Mouse (Mus musculus) heart, adult 9 months (tissue): ENCODE results near the gene Ice1.

Experiments used
- DNase-seq, 2 experiments: peaks; one replicate each; pipeline ENCODE4 v3.0.0; 2022; ENCODE audit warnings: low spot score in 2 of 2

The Ice1 gene

GRCm38 (mm10) chr13:70637282-70637661 lies at the start of gene Ice1:
Ice1 (minus strand) TSS chr13:70637634.
- no peak for DNase-seq

- DNase-seq, result no peak
These were observed 48.4 kb upstream of the Ice1 start for GRCm38 (mm10) chr13:70685825-70686224.

DNA sequence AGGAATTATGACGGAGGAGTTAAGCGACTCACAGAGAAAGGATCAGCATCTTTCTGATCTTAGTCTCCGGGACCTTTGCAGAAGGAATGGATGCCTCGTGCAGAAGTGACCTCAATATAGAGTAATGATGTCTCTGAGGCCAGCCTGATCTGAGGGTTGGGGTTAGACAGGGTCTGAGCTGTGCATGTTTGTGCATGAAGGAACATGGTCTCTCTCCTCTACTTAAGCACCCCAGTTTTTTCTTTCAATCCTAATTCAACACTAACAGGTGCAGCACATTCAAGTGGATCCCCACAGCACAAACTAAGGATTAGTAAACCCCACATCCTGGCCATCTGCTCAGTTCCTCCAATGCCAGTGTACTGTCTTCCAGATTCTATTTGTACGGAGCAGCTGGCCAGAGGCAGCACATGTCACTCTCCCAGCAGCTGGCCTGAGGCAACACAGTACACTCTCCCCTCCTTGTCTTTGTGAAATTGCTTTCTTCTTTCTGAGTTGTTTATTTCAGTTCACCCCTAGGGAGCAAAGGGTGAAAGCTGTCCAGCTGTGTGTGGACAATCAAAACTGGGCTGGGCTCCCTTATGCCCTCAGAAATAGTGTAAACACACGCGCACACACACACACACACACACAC lies 47.7 kb upstream of the Ice1 start:
- no peak for DNase-seq

GRCm38 (mm10) chr13:70681411-70682183 lies 44.2 kb upstream of the Ice1 start:
- no peak for DNase-seq

DNA sequence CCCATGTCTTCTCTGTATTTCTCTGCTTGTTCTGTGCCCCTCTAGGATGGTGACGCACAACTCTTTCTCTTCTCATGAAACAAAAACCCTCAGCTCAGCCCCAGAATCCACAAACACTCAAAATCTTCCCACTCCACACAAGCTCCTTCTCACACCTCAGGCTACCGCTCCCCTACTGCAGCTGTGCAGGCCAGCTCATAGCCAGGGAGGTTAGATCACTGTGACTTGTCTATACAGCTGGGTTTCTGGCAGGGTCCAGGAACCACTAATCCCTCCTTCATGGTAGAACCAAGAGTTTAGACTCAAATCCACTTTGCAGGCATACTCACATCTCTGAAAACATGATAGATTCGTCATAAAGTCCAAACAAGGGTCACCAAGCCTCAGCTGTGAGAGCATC lies 42.9 kb upstream of the Ice1 start:
- DNase-seq, result no peak

- no peak for DNase-seq
These were observed 40.3 kb upstream of the Ice1 start for GRCm38 (mm10) chr13:70677689-70678088.

GRCm38 (mm10) chr13:70676243-70677183 lies 39.1 kb upstream of the Ice1 start:
- no peak for DNase-seq

- DNase-seq, result no peak
These were observed 37.6 kb upstream of the Ice1 start for GRCm38 (mm10) chr13:70674998-70675397.

DNA sequence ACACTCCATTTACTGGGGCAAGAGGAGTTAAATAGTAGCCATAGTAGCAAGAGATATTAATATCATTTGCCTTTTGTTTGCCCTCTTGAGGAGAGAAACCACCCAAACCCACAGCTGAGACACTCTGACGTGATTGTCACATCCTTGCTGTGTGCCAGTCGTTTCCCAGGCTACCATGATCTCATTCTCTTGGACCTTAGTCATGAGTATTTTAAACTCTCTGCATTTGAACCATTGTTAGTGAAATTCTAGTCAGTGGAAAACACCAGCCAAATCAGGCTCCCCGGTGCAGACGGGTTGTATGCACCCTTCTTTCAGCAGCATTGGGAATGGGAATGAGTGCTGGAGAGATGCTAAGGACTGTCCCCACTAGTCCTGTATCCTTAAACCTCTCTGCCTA lies 32.6 kb upstream of the Ice1 start:
- DNase-seq, result no peak

DNA sequence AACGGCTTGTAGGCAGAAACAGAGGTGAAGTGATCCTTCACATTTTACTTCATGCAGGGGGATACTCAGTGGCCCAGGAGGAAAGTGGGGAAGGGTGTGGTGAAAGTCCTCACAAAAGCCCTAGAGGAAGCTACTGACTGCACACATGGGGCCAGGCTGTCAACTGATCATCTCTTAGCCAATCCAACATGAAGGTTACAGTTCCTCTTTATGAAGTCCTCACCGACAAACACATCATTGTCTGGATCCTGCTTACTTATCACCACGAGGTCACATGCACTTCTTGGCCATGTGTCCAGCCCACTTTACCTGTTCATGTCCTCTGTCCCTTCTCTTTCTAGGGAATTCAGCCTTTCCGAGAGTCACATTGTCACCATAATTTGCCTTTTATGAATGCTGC lies 22.3 kb upstream of the Ice1 start:
- no peak for DNase-seq

GRCm38 (mm10) chr13:70656741-70657140 lies 19.3 kb upstream of the Ice1 start:
- no peak for DNase-seq

- no peak for DNase-seq
These were observed 18.9 kb upstream of the Ice1 start for GRCm38 (mm10) chr13:70656329-70656728.

DNA sequence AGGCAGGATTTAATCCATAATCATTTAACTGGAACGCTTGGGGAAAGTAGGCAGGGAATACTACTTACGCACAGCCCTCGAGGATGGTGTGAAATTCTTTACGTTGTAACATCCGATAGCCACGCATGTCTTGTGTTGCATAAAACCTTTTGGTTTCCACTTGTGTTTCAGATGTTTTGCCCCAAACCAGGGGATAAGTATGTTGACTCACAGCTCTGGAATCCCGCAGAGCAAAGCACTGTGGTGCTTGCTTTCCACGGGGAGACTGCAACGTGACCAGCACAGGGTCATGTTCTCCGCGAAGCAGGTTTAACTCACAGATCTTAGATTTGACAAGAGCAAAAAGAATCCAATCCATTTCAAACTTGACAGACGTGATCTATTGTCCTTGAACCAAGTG lies 18.1 kb upstream of the Ice1 start:
- DNase-seq, result no peak

- peak; percentile 69 to 82 for DNase-seq
These were observed 16.8 kb upstream of the Ice1 start for GRCm38 (mm10) chr13:70654091-70654770.

GRCm38 (mm10) chr13:70653457-70653856 lies 16.0 kb upstream of the Ice1 start:
- DNase-seq, result peak in 1 of 2 experiments; percentile 39

DNA sequence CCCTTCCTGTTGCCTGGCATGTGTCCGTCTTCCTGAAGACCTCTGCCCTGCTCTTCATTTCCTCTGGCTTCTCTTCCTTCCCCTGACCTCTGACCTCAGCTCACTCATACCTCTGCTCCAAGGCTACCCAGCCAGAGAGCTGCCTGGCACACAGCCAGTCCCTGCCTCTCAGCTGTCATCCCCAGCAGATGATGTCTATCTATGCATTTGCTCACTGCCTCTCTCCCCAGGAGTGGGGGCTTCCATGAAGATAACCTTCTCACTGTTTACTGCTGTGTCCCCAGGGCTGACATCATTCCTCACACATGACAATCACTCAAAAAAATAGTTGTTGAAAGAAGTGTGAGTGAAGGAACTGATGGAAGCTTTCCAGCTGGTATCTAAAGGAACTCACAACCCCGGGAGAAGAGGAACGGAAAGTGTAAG lies 12.6 kb upstream of the Ice1 start:
- DNase-seq, result peak in 1 of 2 experiments; percentile 20

DNA sequence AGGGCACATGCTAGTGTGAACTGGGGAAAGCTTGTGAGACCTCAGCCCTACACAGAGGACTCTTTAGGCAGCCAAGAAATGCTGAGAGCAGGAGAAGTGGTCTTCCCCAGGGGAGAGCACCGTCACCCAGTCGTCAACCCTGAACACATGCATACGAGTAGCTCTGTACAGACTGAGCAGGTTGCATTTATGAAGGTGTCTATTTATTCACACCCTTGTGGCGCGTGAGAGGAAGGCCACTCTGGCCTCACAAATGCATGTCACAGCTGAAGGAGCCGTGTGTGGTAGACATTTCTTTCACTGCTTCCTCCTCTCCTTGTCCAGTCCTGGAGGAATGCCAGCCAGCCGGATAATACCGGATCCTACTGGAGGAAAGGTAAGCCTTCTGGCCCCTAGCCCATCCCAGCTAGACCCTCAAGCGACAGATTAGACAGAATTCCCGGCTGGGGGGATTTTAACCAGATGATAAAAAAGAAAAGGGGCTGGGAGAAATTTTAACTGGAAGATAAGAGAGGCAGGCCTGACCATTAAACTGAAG lies 8.6 kb upstream of the Ice1 start:
- DNase-seq, result no peak

- no peak for DNase-seq
These were observed 6.6 kb upstream of the Ice1 start for GRCm38 (mm10) chr13:70644083-70644462.

GRCm38 (mm10) chr13:70643408-70644082 lies 6.1 kb upstream of the Ice1 start:
- DNase-seq, result no peak

GRCm38 (mm10) chr13:70641941-70642340 lies 4.5 kb upstream of the Ice1 start:
- no peak for DNase-seq

- DNase-seq, result no peak
These were observed 3.9 kb upstream of the Ice1 start for GRCm38 (mm10) chr13:70641381-70641780.
